Mouse (Mus musculus): ENCODE measurements around the gene Apeh. TPM values are rescaled to one million over a fixed set of nuclear protein-coding genes. Genes with fewer than 3 reads are reported as not detected.

Apeh gene
- total RNA-seq, 2 experiments from 2014 or later, result 38.6 to 50.2 TPM

- DNase-seq, result no peak
- intact Hi-C loops (cut with DNase I), result no loop called here
Observed at GRCm38 (mm10) chr9:108121170-108121969, 27.0 kb upstream of the Apeh start.

GRCm38 (mm10) chr9:108120671-108121070 lies 26.3 kb upstream of the Apeh start:
- no peak for DNase-seq
- intact Hi-C loops (cut with DNase I), result no loop called here

- intact Hi-C loops (cut with DNase I), result no loop called here
- peak in 1 of 2 experiments; percentile 15 for DNase-seq
Observed at GRCm38 (mm10) chr9:108119891-108120411, 25.5 kb upstream of the Apeh start.

GRCm38 (mm10) chr9:108117143-108117542 lies 22.7 kb upstream of the Apeh start:
- DNase-seq, result no peak
- intact Hi-C loops (cut with DNase I), result no loop called here

GRCm38 (mm10) chr9:108115290-108116077 lies 21.1 kb upstream of the Apeh start:
- intact Hi-C loops (cut with DNase I), result no loop called here

GRCm38 (mm10) chr9:108112719-108113340 lies 18.4 kb upstream of the Apeh start:
- intact Hi-C loops (cut with DNase I), result no loop called here
- peak; percentile 25 to 28 for DNase-seq

More at GRCm38 (mm10) chr9:108115290-108116077, 21.1 kb upstream of the Apeh start:
- no peak for DNase-seq

GRCm38 (mm10) chr9:108111593-108112121 lies 17.3 kb upstream of the Apeh start:
- intact Hi-C loops (cut with DNase I), result no loop called here
- no peak for DNase-seq

- no peak for DNase-seq
- intact Hi-C loops (cut with DNase I), result no loop called here
Observed at GRCm38 (mm10) chr9:108111101-108111592, 16.7 kb upstream of the Apeh start.

GRCm38 (mm10) chr9:108110160-108110559 lies 15.8 kb upstream of the Apeh start:
- intact Hi-C loops (cut with DNase I), result no loop called here
- DNase-seq, result no peak

- no peak for DNase-seq
Observed at GRCm38 (mm10) chr9:108107867-108108266, 13.5 kb upstream of the Apeh start.

GRCm38 (mm10) chr9:108106090-108106489 lies 11.7 kb upstream of the Apeh start:
- no peak for DNase-seq
- intact Hi-C loops (cut with DNase I), result no loop called here

More at GRCm38 (mm10) chr9:108107867-108108266, 13.5 kb upstream of the Apeh start:
- intact Hi-C loops (cut with DNase I), result no loop called here

- intact Hi-C loops (cut with DNase I), result no loop called here
- DNase-seq, result no peak
Observed at GRCm38 (mm10) chr9:108105549-108105863, 11.1 kb upstream of the Apeh start.

GRCm38 (mm10) chr9:108104766-108105548 lies 10.6 kb upstream of the Apeh start:
- intact Hi-C loops (cut with DNase I), result no loop called here
- no peak for DNase-seq

GRCm38 (mm10) chr9:108099619-108100018 lies 5.2 kb upstream of the Apeh start:
- no peak for DNase-seq
- intact Hi-C loops (cut with DNase I), result no loop called here

- no peak for DNase-seq
- intact Hi-C loops (cut with DNase I), result loop anchor here (1.0 to 2.0 kb wide), 3 partner anchors 33 to 189 kb away; no protein-coding TSS in a partner anchor
Observed at GRCm38 (mm10) chr9:108095949-108096712, 1.7 kb upstream of the Apeh start.

GRCm38 (mm10) chr9:108095518-108095917 lies 1.1 kb upstream of the Apeh start:
- intact Hi-C loops (cut with DNase I), result loop anchor here (1.0 to 2.0 kb wide), 2 partner anchors 106 to 189 kb away; no protein-coding TSS in a partner anchor
- DNase-seq, result peak; percentile 62 to 72

- intact Hi-C loops (cut with DNase I), result loop anchor here (1.0 to 2.0 kb wide), 2 partner anchors 106 to 190 kb away; no protein-coding TSS in a partner anchor
- peak in 1 of 2 experiments; percentile 22 for DNase-seq
Observed at GRCm38 (mm10) chr9:108094998-108095411, 599 bp upstream of the Apeh start.

GRCm38 (mm10) chr9:108093586-108093985 lies 820 bp downstream of the Apeh start:
- intact Hi-C loops (cut with DNase I), result no loop called here
- DNase-seq, result no peak

- no peak for DNase-seq
- intact Hi-C loops (cut with DNase I), result no loop called here
Observed at GRCm38 (mm10) chr9:108090611-108091120, 3.7 kb downstream of the Apeh start.

Data from heart, postnatal 36 days (tissue).